Mouse (Mus musculus) midbrain, embryonic 11.5 days (tissue): Measurements from ENCODE around the gene Aqr. TPM values are rescaled to one million over a fixed set of nuclear protein-coding genes. Genes with fewer than 3 reads are reported as not detected.
A peak's percentile ranks its signal among the peaks of the same experiment; 100 is the strongest.

ENCODE experiments used
- ATAC-seq: fragments of 200-750 bp; cut with Nextera tagmentation; 2 replicates; pipeline ENCODE4 v1.8.0; 2017; ENCODE audit warnings: moderate TSS enrichment, moderate library complexity; ENCODE audit not compliant: low FRiP score
- DNase-seq: peaks from one replicate; pipeline ENCODE4 v3.0.0; 2015; ENCODE audit warnings: low spot score; ENCODE audit errors: missing footprints
- H3K27ac ChIP-seq: fragments of 300-500 bp; sonication (generic); 2 replicates; pipeline ENCODE4 v1.5.1; 2014; ENCODE audit warnings: low read depth, low read length
- H3K27me3 ChIP-seq: fragments of 300-500 bp; sonication (generic); 2 replicates; pipeline ENCODE4 v1.6.1; 2014; ENCODE audit warnings: mild to moderate bottlenecking, low read length, moderate library complexity, mixed read lengths; ENCODE audit not compliant: control insufficient read depth, insufficient read depth
- H3K36me3 ChIP-seq: fragments of 300-500 bp; sonication (generic); 2 replicates; pipeline ENCODE4 v1.6.1; 2014; ENCODE audit warnings: mild to moderate bottlenecking, low read length, moderate library complexity, mixed read lengths; ENCODE audit not compliant: control insufficient read depth, insufficient read depth
- H3K4me1 ChIP-seq: fragments of 300-500 bp; sonication (generic); 2 replicates; pipeline ENCODE4 v1.6.1; 2014; ENCODE audit warnings: low read length; ENCODE audit not compliant: control insufficient read depth, insufficient read depth
- H3K4me2 ChIP-seq: fragments of 300-500 bp; sonication (generic); 2 replicates; pipeline ENCODE4 v1.6.1; 2014; ENCODE audit warnings: mild to moderate bottlenecking, moderate library complexity
- H3K4me3 ChIP-seq: fragments of 300-500 bp; sonication (generic); 2 replicates; pipeline ENCODE4 v1.5.1; 2014; ENCODE audit warnings: low read depth, low read length
- H3K9ac ChIP-seq: fragments of 300-500 bp; sonication (generic); 2 replicates; pipeline ENCODE4 v1.6.1; 2014; ENCODE audit warnings: low read length
- H3K9me3 ChIP-seq: fragments of 300-500 bp; sonication (generic); 2 replicates; pipeline ENCODE4 v1.6.1; 2016; ENCODE audit warnings: low read length; ENCODE audit not compliant: control insufficient read depth
- WGBS: fragments of 180-500 bp; shearing (Covaris S2); extraction: QIAGEN DNeasy Blood & Tissue Kit; methylation state at CpG from one replicate; pipeline ENCODE4 v1.1.7; 2014; 5-methylcytosine and 5-hydroxymethylcytosine counted together
- polyA plus RNA-seq: library from polyadenylated mRNA; unstranded; fragments of >200 nt; fragmentation: Nextera tagmentation; extraction: Ambion mirVana; gene quantifications from 2 replicates; pipeline ENCODE4 v1.2.1, GENCODE M21; 2014

The Aqr gene
- polyA plus RNA-seq, 1 experiment from 2014 or later = 65.5 TPM

- ATAC-seq (no peak), DNase-seq (no peak)
- Histone ChIP-seq H3K27me3 (no peaks in the 10 kb centered on the region), H3K4me3 (no peak overlapping the region), H3K4me1 (no peaks in the 10 kb centered on the region), H3K27ac (no peak overlapping the region), H3K36me3 (peaks cover 10% of the 10 kb centered on the region), H3K9me3 (no peaks in the 10 kb centered on the region), H3K9ac (no peak overlapping the region), H3K4me2 (no peak overlapping the region)
- 80% methylated on average over 7 of the region's 7 CpGs for WGBS
These were observed 67.4 kb downstream of the Aqr start for GRCm38 (mm10) chr2:114119451-114119850.

- Histone ChIP-seq H3K4me1 (no peaks in the 10 kb centered on the region), H3K27me3 (no peaks in the 10 kb centered on the region), H3K4me3 (no peak overlapping the region), H3K4me2 (no peak overlapping the region), H3K27ac (no peak overlapping the region), H3K9ac (no peak overlapping the region), H3K36me3 (peaks cover 15% of the 10 kb centered on the region), H3K9me3 (no peaks in the 10 kb centered on the region)
- WGBS = 91% methylated on average over 3 of the region's 3 CpGs
- DNase-seq (no peak), ATAC-seq (no peak)
These were observed 69.2 kb downstream of the Aqr start for GRCm38 (mm10) chr2:114117665-114118064.

- peaks cover 18% of the 10 kb centered on the region for H3K36me3 ChIP-seq
- ATAC-seq (no peak), DNase-seq (no peak)
- no peaks in the 10 kb centered on the region for H3K4me1 ChIP-seq
- H3K9ac ChIP-seq = no peak overlapping the region
- WGBS = 94% methylated on average over 3 of the region's 3 CpGs
- H3K27ac ChIP-seq = no peak overlapping the region
- no peak overlapping the region for H3K4me3 ChIP-seq
- no peaks in the 10 kb centered on the region for H3K9me3 ChIP-seq
- H3K27me3 ChIP-seq = no peaks in the 10 kb centered on the region
- H3K4me2 ChIP-seq = no peak overlapping the region
These were observed 69.6 kb downstream of the Aqr start for GRCm38 (mm10) chr2:114117235-114117634.

GRCm38 (mm10) chr2:114115563-114115962 lies 71.3 kb downstream of the Aqr start:
- WGBS = 95% methylated on average over 4 of the region's 4 CpGs
- no peak overlapping the region for H3K27ac ChIP-seq
- peaks cover 18% of the 10 kb centered on the region for H3K36me3 ChIP-seq
- DNase-seq = no peak
- H3K4me1 ChIP-seq = no peaks in the 10 kb centered on the region
- H3K9ac ChIP-seq = no peak overlapping the region
- no peaks in the 10 kb centered on the region for H3K9me3 ChIP-seq
- no peak for ATAC-seq
- no peaks in the 10 kb centered on the region for H3K27me3 ChIP-seq
- no peak overlapping the region for H3K4me3 ChIP-seq
- no peak overlapping the region for H3K4me2 ChIP-seq

- 51% methylated on average over 23 of the region's 23 CpGs for WGBS
- Histone ChIP-seq H3K36me3 (peaks cover 13% of the 10 kb centered on the region), H3K9me3 (no peaks in the 10 kb centered on the region), H3K4me3 (no peak overlapping the region), H3K4me1 (peaks cover 2% of the 10 kb centered on the region), H3K4me2 (no peak overlapping the region), H3K9ac (no peak overlapping the region), H3K27me3 (no peaks in the 10 kb centered on the region), H3K27ac (no peak overlapping the region)
- DNase-seq (no peak), ATAC-seq (peak; percentile 33; the same call in 1 of the 2 replicates)
These were observed 79.2 kb downstream of the Aqr start for GRCm38 (mm10) chr2:114107288-114108278.

GRCm38 (mm10) chr2:114106383-114106782 lies 80.4 kb downstream of the Aqr start:
- no peaks in the 10 kb centered on the region for H3K9me3 ChIP-seq
- no peak overlapping the region for H3K4me3 ChIP-seq
- no peak overlapping the region for H3K9ac ChIP-seq
- no peaks in the 10 kb centered on the region for H3K27me3 ChIP-seq
- H3K4me1 ChIP-seq = peaks cover 2% of the 10 kb centered on the region
- 94% methylated on average over 8 of the region's 8 CpGs for WGBS
- peaks cover 10% of the 10 kb centered on the region for H3K36me3 ChIP-seq
- no peak overlapping the region for H3K27ac ChIP-seq
- H3K4me2 ChIP-seq = no peak overlapping the region
- ATAC-seq = no peak
- DNase-seq = no peak

- no peak for ATAC-seq
These were observed 84.4 kb downstream of the Aqr start for GRCm38 (mm10) chr2:114102471-114102870.

GRCm38 (mm10) chr2:114100834-114101233 lies 86.0 kb downstream of the Aqr start:
- no peak overlapping the region for H3K9ac ChIP-seq
- peaks cover 20% of the 10 kb centered on the region for H3K36me3 ChIP-seq
- H3K9me3 ChIP-seq = no peaks in the 10 kb centered on the region
- H3K27ac ChIP-seq = no peak overlapping the region
- H3K4me3 ChIP-seq = no peak overlapping the region
- no peak overlapping the region for H3K4me2 ChIP-seq
- WGBS = 96% methylated on average over 9 of the region's 9 CpGs
- no peaks in the 10 kb centered on the region for H3K27me3 ChIP-seq
- ATAC-seq (no peak), DNase-seq (no peak)
- no peaks in the 10 kb centered on the region for H3K4me1 ChIP-seq

More at GRCm38 (mm10) chr2:114102471-114102870, 84.4 kb downstream of the Aqr start:
- no peaks in the 10 kb centered on the region for H3K4me1 ChIP-seq
- 93% methylated on average over 3 of the region's 3 CpGs for WGBS
- no peak overlapping the region for H3K9ac ChIP-seq
- no peaks in the 10 kb centered on the region for H3K9me3 ChIP-seq
- H3K27ac ChIP-seq = no peak overlapping the region
- H3K27me3 ChIP-seq = no peaks in the 10 kb centered on the region
- H3K36me3 ChIP-seq = peaks cover 23% of the 10 kb centered on the region
- no peak overlapping the region for H3K4me2 ChIP-seq
- H3K4me3 ChIP-seq = no peak overlapping the region
- no peak for DNase-seq

- Histone ChIP-seq H3K36me3 (peaks cover 17% of the 10 kb centered on the region), H3K4me2 (no peak overlapping the region), H3K27ac (no peak overlapping the region), H3K27me3 (no peaks in the 10 kb centered on the region), H3K4me1 (no peaks in the 10 kb centered on the region), H3K9ac (no peak overlapping the region), H3K9me3 (no peaks in the 10 kb centered on the region), H3K4me3 (no peak overlapping the region)
- ATAC-seq = no peak
- DNase-seq = no peak
- 95% methylated on average over 3 of the region's 3 CpGs for WGBS
These were observed 87.0 kb downstream of the Aqr start for GRCm38 (mm10) chr2:114099816-114100215.
